Mouse (Mus musculus): ENCODE measurements around the gene Nagpa. TPM values are rescaled to one million over a fixed set of nuclear protein-coding genes. Genes with fewer than 3 reads are reported as not detected.

Gene Nagpa
- polyA plus RNA-seq, 1 experiment, result 0.86 TPM

DNA sequence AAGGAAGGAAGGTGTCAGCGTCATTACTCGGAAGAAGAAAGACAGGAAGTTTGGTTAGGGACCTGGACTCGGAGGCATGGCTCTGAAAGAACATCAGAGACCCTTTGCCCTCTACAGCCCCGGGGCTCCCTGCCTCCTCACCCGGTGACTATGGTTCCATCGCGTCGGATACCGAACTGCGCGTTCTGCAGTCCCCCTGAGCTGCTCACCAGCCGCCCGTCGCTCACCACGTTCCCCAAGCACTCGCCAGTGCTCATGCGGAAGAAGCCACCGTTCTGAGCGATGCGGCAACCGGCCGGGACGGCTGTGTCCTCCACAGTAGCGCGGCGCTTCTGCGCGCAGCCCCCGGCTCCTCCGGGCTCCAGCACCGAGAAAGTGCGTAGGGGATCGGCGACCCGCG lies 612 bp downstream of the Nagpa start:
- H3K27me3 ChIP-seq (ENCODE audit: control insufficient read depth), result no peaks in the 10 kb centered on the region
- no peaks in the 10 kb centered on the region for H3K9me3 ChIP-seq (ENCODE audit: control insufficient read depth, low read length)
- TF ChIP-seq TAL1 (IDR thresholded peaks at IDR 0.05; ENCODE audit: low read length) (no peak), GATA1 (IDR thresholded peaks at IDR 0.05; ENCODE audit: low read length) (no peak)
- H3K4me1 ChIP-seq (ENCODE audit: control insufficient read depth), result peaks cover 20% of the 10 kb centered on the region
- peaks cover 30% of the 10 kb centered on the region for H3K36me3 ChIP-seq (ENCODE audit: control insufficient read depth)
- H3K4me3 ChIP-seq (replicated peaks), result peak overlapping the region; percentile 85

DNA sequence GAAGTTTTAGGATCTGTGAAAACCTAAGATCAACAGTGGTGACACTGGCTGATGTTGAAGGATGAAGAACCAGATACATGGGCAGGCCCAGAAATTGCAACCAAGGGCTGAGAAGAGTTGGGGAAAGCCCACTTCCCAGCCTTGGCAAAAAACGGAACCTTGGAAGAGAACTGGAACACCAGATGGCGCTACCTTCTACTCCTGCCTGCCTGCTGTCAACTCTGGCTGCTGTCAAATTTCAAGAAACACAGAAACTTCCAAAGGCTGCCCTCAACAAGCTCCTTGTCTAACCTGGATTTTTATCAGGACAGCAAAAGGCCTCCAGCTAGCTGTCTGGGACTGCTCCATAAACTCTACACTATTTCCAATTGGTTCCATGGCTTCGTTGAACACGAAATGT lies 1.1 kb downstream of the Nagpa start:
- H3K4me3 ChIP-seq (replicated peaks), result peak overlapping the region; percentile 85
- H3K9me3 ChIP-seq (ENCODE audit: control insufficient read depth, low read length), result no peaks in the 10 kb centered on the region
- TF ChIP-seq GATA1 (IDR thresholded peaks at IDR 0.05; ENCODE audit: low read length) (no peak), TAL1 (IDR thresholded peaks at IDR 0.05; ENCODE audit: low read length) (no peak)
- no peaks in the 10 kb centered on the region for H3K27me3 ChIP-seq (ENCODE audit: control insufficient read depth)
- H3K4me1 ChIP-seq (ENCODE audit: control insufficient read depth), result peaks cover 20% of the 10 kb centered on the region
- peaks cover 34% of the 10 kb centered on the region for H3K36me3 ChIP-seq (ENCODE audit: control insufficient read depth)

DNA sequence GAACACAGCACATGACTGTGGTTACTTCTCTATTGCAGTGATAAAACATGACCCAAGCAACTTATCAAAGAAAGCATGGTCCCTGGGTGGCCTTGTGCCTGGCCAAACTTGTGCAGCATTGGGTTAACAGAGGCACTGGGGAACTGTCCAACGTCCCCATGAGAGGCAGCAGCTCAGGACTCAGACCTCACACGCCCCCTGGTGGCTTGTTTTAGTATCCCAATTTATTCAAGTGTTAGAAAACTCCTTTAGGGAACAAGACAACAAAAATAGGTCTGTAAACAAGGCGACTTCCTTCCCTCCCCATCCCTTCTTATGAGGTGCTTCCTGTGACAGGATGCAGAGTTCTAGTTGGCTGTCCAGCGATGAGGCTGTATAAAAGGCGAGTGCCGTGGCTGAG lies 8.7 kb downstream of the Nagpa start:
- Histone ChIP-seq H3K27me3 (ENCODE audit: control insufficient read depth) (no peaks in the 10 kb centered on the region), H3K4me1 (ENCODE audit: control insufficient read depth) (no peaks in the 10 kb centered on the region), H3K9me3 (ENCODE audit: control insufficient read depth, low read length) (no peaks in the 10 kb centered on the region), H3K36me3 (ENCODE audit: control insufficient read depth) (peaks cover 35% of the 10 kb centered on the region), H3K4me3 (replicated peaks) (no peak overlapping the region)
- TF ChIP-seq TAL1 (IDR thresholded peaks at IDR 0.05; ENCODE audit: low read length) (no peak), GATA1 (IDR thresholded peaks at IDR 0.05; ENCODE audit: low read length) (no peak)

DNA sequence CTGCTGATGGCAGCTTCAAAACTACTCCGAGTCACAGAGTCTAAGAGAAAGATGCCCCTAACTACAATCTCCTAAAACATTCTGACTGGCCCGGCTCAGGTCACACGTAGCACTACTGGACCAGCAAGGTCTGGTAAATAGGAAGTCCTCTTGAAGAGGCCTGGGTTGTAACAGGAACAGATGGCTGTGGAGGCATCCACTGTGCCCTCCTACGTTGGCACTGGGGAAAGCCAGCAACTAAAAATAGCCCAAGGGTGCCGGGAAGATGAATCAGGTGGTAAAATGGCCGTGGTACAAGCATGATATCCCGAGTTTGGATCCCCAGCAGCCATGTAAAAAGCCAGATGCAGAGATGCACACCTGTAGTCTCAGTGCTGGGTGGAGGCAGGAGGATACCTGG lies 17.6 kb downstream of the Nagpa start:
- Histone ChIP-seq H3K27me3 (ENCODE audit: control insufficient read depth) (no peaks in the 10 kb centered on the region; the same call in 1 of the 2 replicates), H3K4me1 (ENCODE audit: control insufficient read depth) (no peaks in the 10 kb centered on the region), H3K9me3 (ENCODE audit: control insufficient read depth, low read length) (no peaks in the 10 kb centered on the region), H3K4me3 (replicated peaks) (no peak overlapping the region), H3K36me3 (ENCODE audit: control insufficient read depth) (no peaks in the 10 kb centered on the region)
- TF ChIP-seq GATA1 (IDR thresholded peaks at IDR 0.05; ENCODE audit: low read length) (no peak), TAL1 (IDR thresholded peaks at IDR 0.05; ENCODE audit: low read length) (no peak)

DNA sequence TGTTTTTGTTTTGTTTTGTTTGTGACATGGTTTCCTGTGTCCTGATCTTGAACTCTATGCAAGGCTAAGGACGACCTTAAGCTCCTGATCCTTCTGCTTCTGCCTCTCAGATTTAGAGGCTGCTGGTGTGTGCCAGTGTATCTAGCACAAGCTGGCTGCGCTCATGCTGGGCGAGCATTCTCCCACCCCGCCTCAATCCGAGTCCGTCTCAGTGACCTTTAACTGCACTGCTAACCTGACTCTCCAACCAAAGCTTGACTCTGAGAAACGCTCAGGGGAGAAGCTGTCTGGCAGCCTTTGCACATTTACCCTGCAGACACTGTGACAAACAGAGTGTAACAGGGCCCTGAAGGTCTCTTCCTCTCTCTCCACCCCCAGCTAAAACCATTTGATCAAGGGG lies 18.1 kb downstream of the Nagpa start:
- H3K36me3 ChIP-seq (ENCODE audit: control insufficient read depth), result no peaks in the 10 kb centered on the region
- no peak for TF ChIP-seq GATA1 (IDR thresholded peaks at IDR 0.05; ENCODE audit: low read length)
- TF ChIP-seq TAL1 (IDR thresholded peaks at IDR 0.05; ENCODE audit: low read length), result no peak
- H3K27me3 ChIP-seq (ENCODE audit: control insufficient read depth), result no peaks in the 10 kb centered on the region; the same call in 1 of the 2 replicates
- H3K4me1 ChIP-seq (ENCODE audit: control insufficient read depth), result no peaks in the 10 kb centered on the region
- no peak overlapping the region for H3K4me3 ChIP-seq (replicated peaks)
- no peaks in the 10 kb centered on the region for H3K9me3 ChIP-seq (ENCODE audit: control insufficient read depth, low read length)

DNA sequence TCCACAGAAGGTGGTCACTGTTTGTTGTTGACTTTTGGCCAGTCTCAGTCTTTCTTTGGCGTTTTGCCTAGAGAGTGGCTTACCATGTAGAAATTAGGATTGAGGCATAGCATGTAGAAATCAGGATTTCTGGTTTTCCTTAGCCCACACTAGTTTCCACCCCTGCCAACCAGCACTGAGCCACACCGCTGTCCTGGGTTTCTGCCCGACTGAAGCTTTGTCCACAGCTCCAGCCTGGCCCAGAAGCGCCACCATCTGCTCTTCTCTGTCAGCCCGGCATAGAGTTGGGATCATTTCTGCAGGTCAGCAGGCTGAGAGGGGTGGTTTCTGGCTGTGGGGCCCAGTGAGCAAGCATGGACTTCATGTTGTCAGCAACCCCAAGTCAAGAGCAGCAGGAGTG lies 18.9 kb downstream of the Nagpa start:
- H3K36me3 ChIP-seq (ENCODE audit: control insufficient read depth), result no peaks in the 10 kb centered on the region
- no peaks in the 10 kb centered on the region for H3K9me3 ChIP-seq (ENCODE audit: control insufficient read depth, low read length)
- H3K4me1 ChIP-seq (ENCODE audit: control insufficient read depth), result no peaks in the 10 kb centered on the region
- no peaks in the 10 kb centered on the region; the same call in 1 of the 2 replicates for H3K27me3 ChIP-seq (ENCODE audit: control insufficient read depth)
- H3K4me3 ChIP-seq (replicated peaks), result no peak overlapping the region
- TF ChIP-seq GATA1 (IDR thresholded peaks at IDR 0.05; ENCODE audit: low read length) (no peak), TAL1 (IDR thresholded peaks at IDR 0.05; ENCODE audit: low read length) (no peak)

DNA sequence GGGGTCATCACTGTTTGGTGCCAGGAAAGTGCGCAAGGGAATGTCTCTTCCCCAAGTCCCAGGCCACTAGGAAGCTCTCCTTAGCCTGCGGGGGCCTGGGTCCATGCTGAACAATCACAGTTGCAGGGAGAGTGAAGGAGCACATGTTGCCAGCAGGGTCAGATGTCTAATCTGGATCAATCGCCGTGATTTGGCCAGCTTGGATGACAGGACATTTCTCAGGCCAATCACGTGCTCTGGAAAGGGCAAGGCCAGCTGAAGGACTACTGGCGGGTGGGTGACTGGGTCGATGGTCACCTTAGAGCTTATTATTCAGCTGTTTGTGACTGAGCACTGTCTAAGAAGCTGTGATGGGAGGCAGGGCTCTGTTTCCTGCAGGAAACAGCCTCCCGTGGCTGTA lies 19.7 kb downstream of the Nagpa start:
- H3K27me3 ChIP-seq (ENCODE audit: control insufficient read depth), result no peaks in the 10 kb centered on the region; the same call in 1 of the 2 replicates
- no peaks in the 10 kb centered on the region for H3K36me3 ChIP-seq (ENCODE audit: control insufficient read depth)
- no peaks in the 10 kb centered on the region for H3K4me1 ChIP-seq (ENCODE audit: control insufficient read depth)
- H3K4me3 ChIP-seq (replicated peaks), result no peak overlapping the region
- H3K9me3 ChIP-seq (ENCODE audit: control insufficient read depth, low read length), result no peaks in the 10 kb centered on the region
- TF ChIP-seq TAL1 (IDR thresholded peaks at IDR 0.05; ENCODE audit: low read length), result no peak
- no peak for TF ChIP-seq GATA1 (IDR thresholded peaks at IDR 0.05; ENCODE audit: low read length)

DNA sequence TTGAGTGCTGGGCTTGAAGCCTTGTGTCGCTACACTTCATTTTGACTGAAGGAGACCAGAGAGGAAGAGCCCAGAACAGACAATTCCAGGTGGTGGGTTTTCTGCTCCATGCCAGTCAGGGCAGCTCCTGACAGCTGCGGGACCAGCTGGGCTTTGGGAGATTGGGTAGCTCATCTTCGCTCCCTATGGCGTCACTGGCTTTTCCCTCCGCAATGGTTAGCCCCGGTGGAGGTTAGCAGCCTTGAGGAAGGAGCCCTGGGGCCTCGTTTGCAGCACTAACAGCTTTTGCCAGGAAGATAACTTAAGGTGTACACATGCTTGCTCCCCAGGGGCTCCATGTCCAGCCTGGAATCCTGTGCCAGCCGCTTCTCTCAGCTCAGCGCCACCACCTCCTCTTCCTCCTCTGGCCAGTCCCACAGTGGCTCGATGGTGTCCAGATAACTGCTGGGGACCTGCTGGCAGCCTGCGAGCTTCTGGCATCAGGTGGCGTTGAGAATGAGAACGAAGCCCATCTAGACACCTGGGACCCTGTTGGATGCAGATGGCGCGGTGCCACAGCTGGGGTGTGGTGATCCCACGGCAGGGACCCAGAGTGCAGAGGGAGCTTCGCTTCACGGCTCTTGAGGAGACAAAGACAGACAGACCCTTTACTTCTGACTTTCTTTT lies 20.4 kb downstream of the Nagpa start:
- Histone ChIP-seq H3K27me3 (ENCODE audit: control insufficient read depth) (no peaks in the 10 kb centered on the region; the same call in 1 of the 2 replicates), H3K4me3 (replicated peaks) (no peak overlapping the region), H3K9me3 (ENCODE audit: control insufficient read depth, low read length) (no peaks in the 10 kb centered on the region), H3K4me1 (ENCODE audit: control insufficient read depth) (no peaks in the 10 kb centered on the region), H3K36me3 (ENCODE audit: control insufficient read depth) (no peaks in the 10 kb centered on the region)
- TF ChIP-seq GATA1 (IDR thresholded peaks at IDR 0.05; ENCODE audit: low read length), result no peak
- no peak for TF ChIP-seq TAL1 (IDR thresholded peaks at IDR 0.05; ENCODE audit: low read length)

DNA sequence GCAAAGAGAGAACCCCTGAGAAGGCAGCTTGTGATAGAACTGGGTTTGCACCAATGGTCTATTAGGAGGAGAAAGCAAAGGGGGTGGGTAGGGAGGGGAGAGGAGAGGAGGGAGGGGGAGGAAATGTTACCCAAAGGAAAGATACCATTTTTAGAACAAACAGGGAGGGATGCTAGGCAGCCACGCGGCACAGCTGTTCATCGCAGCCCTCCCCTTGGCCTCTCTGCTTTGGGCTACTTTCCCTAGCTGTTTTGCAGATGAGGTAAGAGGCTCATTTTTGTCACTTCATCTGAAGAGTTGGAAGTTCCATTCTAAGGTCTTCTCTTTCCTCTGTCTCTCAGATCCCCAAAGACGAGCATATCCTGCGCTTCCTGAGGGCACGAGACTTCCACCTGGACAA lies 31.2 kb downstream of the Nagpa start:
- no peaks in the 10 kb centered on the region for H3K4me1 ChIP-seq (ENCODE audit: control insufficient read depth)
- TF ChIP-seq TAL1 (IDR thresholded peaks at IDR 0.05; ENCODE audit: low read length) (no peak), GATA1 (IDR thresholded peaks at IDR 0.05; ENCODE audit: low read length) (no peak)
- H3K36me3 ChIP-seq (ENCODE audit: control insufficient read depth), result no peaks in the 10 kb centered on the region
- H3K9me3 ChIP-seq (ENCODE audit: control insufficient read depth, low read length), result no peaks in the 10 kb centered on the region
- H3K27me3 ChIP-seq (ENCODE audit: control insufficient read depth), result no peaks in the 10 kb centered on the region
- no peak overlapping the region for H3K4me3 ChIP-seq (replicated peaks)

DNA sequence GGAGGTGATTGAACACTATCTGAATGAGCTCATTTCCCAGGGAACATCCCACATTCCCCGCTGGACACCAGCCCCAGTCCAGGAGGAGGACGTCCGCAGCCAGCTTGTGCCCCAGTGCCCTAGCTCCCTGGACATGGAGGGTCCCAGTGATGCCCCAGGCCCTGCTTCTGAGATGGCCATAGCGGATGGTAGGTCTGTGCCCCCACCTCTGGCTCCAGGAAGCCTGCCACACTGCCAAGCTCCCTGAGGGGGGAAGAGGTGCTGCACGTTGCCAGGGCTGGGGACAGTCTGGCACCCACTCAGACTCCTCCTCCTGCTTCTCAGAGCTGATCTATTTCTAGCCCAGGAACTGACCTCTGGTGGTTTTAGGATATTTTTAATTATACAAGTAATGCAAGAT lies 35.0 kb downstream of the Nagpa start:
- no peaks in the 10 kb centered on the region for H3K4me1 ChIP-seq (ENCODE audit: control insufficient read depth)
- no peaks in the 10 kb centered on the region for H3K36me3 ChIP-seq (ENCODE audit: control insufficient read depth)
- H3K4me3 ChIP-seq (replicated peaks), result no peak overlapping the region
- TF ChIP-seq GATA1 (IDR thresholded peaks at IDR 0.05; ENCODE audit: low read length), result no peak
- no peak for TF ChIP-seq TAL1 (IDR thresholded peaks at IDR 0.05; ENCODE audit: low read length)
- peaks cover 2% of the 10 kb centered on the region; the same call in 1 of the 2 replicates for H3K9me3 ChIP-seq (ENCODE audit: control insufficient read depth, low read length)
- no peaks in the 10 kb centered on the region for H3K27me3 ChIP-seq (ENCODE audit: control insufficient read depth)
